Mouse (Mus musculus) urinary bladder, postnatal 10 days (tissue): Measurements from ENCODE around the gene Tm7sf2.

Experiments used
- DNase-seq: peaks from one replicate; pipeline ENCODE4 v3.0.0; 2022; ENCODE audit warnings: low spot score

The Tm7sf2 gene

DNA sequence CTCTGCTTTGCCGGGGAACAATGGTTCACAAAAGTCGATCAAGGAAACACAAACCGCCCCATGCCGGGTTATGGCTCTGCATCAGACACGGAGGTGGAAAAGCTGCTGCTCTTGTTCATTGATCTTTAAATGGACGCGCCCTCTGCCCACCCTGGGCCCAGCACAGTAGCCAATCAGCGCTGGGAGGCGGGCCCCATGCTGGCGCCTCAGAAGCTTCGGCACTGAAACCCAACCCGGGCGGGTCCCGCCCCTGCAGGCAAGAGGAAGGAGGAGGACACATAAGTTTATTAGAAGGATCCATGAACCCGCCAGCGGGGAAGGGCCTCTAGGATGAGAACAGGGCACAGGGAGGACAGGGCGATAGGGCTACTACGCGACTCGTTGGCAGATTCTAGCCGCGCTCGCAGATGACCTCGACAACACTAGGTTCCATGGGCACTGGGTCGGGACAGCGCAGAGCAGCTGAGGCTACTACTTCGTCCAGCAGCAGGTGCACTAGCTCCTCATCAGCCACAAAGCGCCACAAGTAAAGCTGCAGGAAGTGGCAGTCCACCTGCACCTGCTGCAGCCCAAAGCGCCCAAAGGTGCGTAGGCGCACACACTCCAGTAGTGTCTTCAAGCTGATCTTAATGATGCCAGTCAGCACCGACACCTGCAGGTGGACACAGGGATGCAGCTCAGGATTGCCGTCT lies at the start of gene Tm7sf2:
Gene Tm7sf2 (minus strand): TSS at position 650 of the 692 bp plus-strand sequence.
- DNase-seq = peak; percentile 64

DNA sequence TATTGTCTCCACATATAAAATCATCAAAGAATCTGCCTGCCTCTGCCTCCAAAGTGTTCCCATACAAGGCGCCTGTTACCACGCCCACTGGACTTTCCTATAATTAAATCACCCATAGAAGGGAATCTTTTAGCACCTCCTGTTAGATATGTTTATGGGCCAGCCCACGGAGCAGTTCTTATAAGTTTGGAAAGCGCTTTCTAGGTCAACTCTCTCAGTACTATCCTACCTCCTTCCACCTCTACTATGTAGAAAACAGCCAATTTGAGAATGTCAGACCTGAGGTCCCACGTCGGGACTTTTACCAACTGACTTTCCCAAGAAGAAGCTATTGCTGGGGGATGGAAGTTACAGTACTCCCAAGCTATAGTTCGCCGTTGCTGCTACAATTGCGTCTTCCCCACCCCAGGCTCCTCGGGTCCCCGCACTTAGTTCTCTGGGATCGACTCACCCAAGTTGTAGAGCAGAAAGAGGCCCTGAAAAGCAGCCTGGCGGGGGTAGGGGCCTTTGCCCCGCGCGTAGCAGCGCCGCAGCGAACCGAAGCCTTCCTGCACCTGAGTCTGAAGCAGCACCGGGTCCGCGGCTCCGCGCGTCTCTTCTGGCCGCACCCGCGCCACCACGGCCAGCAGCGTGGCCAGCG lies 49.3 kb upstream of the Tm7sf2 start:
- no peak for DNase-seq

DNA sequence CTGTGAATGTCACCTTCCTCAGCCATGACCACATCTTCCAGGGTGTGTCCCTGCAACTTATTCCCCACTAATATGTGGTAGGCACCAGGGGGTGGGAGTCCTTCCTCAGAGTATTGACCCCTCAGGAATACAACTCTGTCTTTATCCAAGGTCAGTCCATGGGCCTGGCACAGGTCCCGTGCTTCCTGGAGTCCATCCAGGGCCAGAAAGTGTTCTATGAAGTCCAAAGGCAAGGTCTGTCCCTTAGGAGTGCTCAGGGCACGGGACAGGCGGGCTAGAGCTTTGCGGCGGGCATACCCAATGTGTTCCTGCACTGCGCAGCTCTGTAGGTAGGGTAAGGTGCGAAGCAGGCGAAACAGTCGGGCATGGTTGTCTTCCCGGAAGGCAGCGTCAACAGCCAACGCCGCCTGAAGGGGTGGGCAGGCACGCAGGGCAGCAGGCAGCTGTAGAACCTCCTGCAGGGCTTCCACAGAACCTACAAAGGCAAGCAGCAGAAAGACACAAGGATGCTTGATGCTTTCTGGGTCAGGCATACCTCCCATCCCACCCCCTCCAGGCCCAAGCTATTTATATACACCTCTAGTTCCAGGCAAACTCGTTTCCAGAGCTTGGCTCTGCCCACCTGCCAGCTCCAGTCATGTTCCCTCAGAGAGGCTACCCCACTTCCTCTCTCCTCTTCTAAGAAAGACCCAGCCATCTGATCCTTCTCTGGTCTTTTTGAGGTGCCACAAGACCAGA lies 48.1 kb upstream of the Tm7sf2 start:
- DNase-seq = no peak

GRCm38 (mm10) chr19:6113116-6113515 lies 44.9 kb upstream of the Tm7sf2 start:
- DNase-seq = no peak

DNA sequence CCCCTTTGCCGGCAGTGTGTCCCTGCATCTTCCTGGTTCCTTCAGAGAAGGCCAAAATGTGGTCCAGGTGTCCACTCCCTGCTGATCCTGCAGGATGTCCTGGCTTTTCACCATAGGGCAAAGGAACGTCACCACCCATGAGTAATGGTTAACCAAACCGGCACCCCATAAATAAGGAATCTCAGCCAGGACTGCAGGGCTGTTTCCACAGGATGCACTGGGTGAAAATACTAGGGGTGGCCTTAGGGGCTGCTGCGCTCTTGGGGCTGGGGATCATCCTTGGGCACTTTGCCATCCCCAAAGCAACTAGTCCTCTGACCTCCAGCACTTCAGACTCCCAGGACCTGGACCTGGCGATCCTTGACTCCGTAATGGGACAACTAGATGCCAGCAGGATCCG lies 37.4 kb upstream of the Tm7sf2 start, which contains the start of gene Naaladl1:
Gene Naaladl1 (plus strand): TSS at position 197 of the 400 bp plus-strand sequence.
- no peak for DNase-seq

DNA sequence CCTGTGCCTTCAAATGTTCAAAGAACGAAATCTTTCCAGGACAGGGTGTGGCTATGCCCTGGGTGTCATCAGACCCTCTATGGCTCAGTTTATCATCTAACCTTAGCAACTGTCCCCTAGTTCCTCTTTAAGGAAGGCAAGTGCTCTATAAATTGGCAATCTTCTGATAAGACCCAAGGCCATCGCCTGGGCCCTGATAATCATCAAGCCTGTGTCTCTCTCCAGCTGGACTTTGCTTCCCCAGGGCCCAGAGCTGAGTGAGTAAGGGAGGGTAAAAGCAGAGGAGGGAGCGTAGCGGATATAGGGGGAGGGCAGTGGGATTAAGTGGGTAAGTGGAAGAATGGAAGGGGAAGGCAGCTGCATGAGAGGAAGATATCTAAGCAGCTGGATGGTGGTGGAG lies 36.3 kb upstream of the Tm7sf2 start:
- DNase-seq = no peak

DNA sequence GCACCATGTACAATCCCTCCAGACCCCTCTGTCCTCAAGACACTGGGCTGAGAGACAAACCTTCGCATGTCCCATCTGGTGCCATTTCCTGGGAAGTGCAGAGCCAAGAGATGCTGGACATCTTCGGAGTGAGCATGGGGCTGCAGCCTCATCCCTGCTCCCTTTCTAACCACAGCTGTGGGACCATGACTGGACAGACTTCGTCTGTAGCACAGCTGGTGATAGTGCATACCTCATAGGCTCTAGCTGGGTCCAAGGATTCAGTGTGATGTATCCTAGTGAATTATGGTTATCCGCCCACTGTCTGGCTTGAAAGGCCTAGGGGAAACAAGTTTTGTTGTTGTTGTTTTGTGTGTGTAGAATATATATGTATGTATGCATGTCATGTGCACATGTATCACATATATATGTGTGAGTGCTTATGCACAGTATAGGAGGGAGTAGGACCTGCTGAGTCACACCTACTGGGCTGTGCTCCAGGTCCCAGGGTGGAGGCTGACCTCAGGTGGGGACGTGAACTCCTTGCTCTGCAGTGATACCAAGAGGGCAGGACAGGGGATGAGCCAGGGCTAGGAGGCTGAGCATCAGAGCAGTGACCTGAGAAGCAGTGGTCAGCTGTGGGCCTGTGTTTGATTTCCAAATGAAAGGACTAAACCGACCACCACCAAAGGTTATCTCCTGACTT lies 34.1 kb upstream of the Tm7sf2 start:
- no peak for DNase-seq

GRCm38 (mm10) chr19:6101186-6101585 lies 33.0 kb upstream of the Tm7sf2 start:
- no peak for DNase-seq

DNA sequence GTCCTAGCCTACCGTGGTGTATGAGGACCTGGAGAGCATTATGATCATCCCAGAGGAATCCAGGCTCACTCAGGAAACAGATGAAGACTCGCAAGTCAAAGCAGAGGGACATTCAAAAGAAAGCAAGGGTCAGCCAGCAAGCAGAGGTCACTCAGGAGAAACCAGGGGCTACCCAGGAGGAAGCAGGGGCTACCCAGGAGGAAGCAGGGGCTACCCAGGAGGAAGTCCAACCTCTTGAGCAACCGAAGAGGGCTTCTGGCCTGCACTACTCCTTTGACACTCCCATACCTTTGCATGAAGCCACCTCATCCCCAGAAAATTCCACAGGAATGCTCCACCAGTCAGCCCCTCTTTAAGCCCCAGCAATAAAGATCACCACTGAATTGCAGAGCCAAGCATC lies 29.7 kb upstream of the Tm7sf2 start:
- DNase-seq = no peak

DNA sequence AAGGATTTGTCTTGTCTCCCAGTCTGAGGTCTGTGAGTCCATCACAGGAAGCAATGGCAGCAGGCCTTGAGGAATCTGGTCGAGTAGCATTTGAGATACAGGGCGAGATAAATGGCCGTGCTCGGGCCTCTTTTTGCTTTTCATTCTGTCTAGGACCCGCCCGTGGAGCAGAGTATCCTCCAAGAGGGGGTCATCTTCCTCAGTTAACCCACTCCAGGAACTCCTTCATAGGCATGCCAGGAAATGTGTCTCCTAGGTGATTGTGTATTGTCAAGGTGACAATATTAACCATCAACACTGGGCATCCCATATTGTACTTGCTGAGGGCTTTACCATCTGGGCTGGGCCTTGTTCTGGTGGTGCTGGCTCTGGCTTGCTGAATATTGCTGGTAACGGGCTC lies 25.9 kb upstream of the Tm7sf2 start, which contains the start of gene AC131692.1:
Gene AC131692.1 (plus strand): TSS at position 301 of the 400 bp plus-strand sequence.
- DNase-seq = no peak

- no peak for DNase-seq
Observed at GRCm38 (mm10) chr19:6088841-6089240, 20.7 kb upstream of the Tm7sf2 start.

DNA sequence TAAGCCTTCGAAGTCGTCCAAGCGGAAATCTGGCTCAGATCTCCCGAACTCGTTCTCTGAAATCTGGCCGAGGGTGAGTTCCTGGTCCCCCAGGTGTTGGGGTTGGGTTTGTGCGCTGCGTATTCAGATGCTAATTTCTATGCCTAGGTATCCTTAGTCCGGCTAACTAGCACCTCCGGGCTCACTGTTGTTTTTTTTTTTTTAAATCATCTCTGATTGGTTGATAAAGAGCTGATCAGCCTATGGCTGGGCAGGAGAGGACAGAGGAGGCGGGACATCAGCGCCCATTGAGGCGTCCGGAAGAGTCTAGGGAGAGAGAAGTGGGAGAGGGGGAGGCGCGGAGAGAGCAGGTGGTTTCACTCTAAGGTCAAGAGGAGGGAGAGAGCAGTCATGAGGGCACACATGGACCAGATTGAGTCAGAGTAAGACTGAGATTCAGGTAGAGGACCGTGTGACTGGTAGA lies 17.3 kb upstream of the Tm7sf2 start:
- DNase-seq = no peak

DNA sequence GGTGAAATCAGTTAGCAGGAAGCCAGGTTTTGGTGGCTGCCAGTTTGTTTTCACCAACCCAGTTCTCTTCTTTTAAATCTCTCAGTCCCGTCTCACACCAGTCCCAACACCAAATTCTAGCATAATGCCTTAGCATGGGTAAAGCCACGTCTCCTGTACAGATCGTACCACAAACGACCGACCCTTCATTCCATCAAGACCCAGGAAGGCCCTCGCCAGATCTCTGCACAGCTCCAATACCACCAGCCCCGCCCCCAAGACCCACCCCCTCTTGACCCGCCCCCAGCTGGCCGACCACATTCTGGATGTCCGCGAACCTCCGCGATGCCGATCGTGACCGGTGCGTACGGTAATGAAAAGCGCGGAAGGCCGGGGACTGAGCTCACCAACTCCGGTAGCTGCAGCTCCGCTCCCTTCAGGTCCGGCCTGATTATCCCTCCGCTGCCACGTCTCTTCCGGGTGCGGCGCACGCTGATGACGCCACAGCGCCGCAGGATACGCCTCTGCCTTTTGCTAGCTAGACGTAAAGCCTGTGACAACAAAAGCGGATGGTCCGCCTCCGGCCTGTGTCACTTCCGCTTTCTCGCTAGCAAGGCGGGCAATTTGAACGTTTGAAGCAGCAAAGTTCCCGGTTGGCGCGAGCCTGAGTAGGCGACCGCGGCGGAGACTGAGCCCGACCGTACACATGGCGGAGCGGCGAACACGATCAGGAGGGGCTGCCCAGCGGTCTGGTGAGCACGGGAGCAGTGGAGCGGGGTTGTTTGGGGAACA lies 16.5 kb upstream of the Tm7sf2 start, which contains the start of the genes Zfpl1 and Cdca5:
Gene Zfpl1 (minus strand): TSS at position 479 of the 771 bp plus-strand sequence.
Gene Cdca5 (plus strand): TSS at position 506 of the 771 bp plus-strand sequence.
- peak; percentile 83 for DNase-seq

GRCm38 (mm10) chr19:6082156-6082555 lies 14.0 kb upstream of the Tm7sf2 start, which contains the start of gene Gm28374:
Gm28374 (minus strand) TSS chr19:6082256.
- no peak for DNase-seq

GRCm38 (mm10) chr19:6079983-6080480 lies 11.9 kb upstream of the Tm7sf2 start, which contains the start of gene Tmem262:
Tmem262 (plus strand) TSS chr19:6080033.
- no peak for DNase-seq

DNA sequence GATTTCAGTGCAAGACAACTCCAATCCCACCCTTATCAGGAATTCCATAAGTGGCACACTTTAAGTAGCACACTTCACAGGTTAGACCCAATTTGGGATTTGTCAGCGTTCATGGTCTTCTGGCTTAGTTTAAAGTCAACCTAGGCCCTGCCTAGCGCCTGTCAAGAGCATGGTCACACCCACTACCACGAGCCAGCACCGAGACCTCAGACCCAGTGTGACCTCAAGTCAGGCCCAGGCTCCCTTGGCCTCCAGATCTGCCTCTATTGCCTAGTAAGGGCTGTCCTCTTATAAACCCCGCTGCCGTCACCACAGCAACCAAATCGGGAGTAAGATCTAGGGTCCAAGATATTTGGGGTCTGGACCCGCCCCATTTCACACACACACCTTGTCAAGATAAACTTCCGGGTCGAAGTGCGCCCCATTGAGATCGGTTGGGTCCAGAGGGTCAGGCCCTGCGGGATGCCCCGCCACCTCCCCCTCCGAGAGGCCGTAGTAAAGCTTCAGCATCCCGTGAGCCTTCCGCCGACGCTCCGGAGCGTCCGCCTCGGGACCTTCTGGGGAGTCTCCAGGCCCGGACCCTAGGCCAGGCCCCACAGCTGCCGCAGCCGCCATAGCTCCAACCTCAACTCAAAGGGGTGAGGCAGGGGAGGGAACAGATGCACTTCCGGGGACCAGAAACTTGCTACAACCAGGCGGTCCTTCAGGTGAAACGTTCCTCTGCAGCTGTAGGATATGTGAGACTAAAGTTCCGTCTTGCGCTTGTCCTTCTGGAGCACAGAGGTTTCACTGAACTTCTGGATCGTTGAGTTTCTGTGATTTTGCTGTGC lies 8.6 kb upstream of the Tm7sf2 start, which contains the start of gene Vps51:
Gene Vps51 (minus strand): TSS at position 668 of the 830 bp plus-strand sequence.
- DNase-seq = peak; percentile 38

GRCm38 (mm10) chr19:6073889-6074288 lies 5.7 kb upstream of the Tm7sf2 start:
- DNase-seq = no peak

- DNase-seq = no peak
Observed at GRCm38 (mm10) chr19:6071261-6071660, 3.1 kb upstream of the Tm7sf2 start.

DNA sequence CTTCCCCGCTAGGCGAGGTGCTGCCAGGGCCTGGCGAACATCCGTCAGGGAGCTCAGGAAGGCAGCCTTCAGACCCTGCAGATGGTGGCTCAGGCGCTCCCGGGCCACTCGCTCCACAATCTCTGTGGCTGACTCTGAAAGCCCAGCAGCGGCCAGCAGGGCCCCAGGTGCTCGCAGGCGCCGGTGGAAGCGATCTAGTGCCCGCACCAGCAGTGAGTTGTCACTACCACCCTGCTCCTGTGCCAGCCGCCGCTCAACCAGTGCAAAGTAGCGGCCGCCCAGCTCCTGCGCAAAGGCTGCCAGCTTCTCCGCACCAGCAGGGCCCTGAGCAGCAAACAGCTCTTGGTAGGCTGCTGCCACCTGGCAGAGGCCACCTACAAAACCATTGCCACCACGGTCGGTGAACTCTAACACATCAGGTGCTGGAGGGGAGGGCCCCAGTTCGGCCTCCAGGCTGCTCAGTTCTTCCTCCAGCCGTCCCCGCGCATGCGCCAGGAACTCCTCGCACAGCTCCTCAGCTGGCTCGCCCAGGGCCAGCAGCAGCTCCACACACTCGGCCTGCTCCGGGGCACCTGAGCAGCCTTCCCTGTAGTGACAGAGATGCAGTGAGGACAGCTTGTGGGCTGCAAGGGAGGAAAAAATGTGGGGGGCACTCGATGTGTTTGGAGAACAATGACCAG lies 2.5 kb upstream of the Tm7sf2 start:
- no peak for DNase-seq
